Mouse (Mus musculus) lung, adult 2 months (tissue): ENCODE data around the gene Chd8.

Experiments used
- CTCF ChIP-seq: fragments of 200-500 bp; IDR thresholded peaks from 2 replicates; pipeline ENCODE4 v1.5.1; 2011; ENCODE audit warnings: mild to moderate bottlenecking, low read length, control low read depth; ENCODE audit not compliant: insufficient read depth
- POLR2A ChIP-seq: fragments of 200-500 bp; IDR thresholded peaks from 2 replicates; pipeline ENCODE4 v1.6.1; 2011; ENCODE audit warnings: low read depth, mild to moderate bottlenecking, control low read depth, low read length, borderline replicate concordance; ENCODE audit errors: extremely low read depth

- TF ChIP-seq CTCF (no peak), POLR2A (no peak)
These were observed 25.3 kb downstream of the Chd8 start for GRCm38 (mm10) chr14:52232249-52232648.
